Mouse (Mus musculus) hindbrain, postnatal 0 days (tissue): ENCODE measurements around the gene Rptor. TPM values are rescaled to one million over a fixed set of nuclear protein-coding genes. Genes with fewer than 3 reads are reported as not detected.

Experiments used
- ATAC-seq: fragments of 200-750 bp; cut with Nextera tagmentation; 2 replicates; pipeline ENCODE4 v1.8.0; 2017; ENCODE audit warnings: mild to moderate bottlenecking, moderate TSS enrichment, moderate library complexity
- DNase-seq: peaks from one replicate; pipeline ENCODE4 v3.0.0-alpha.2; 2015; ENCODE audit warnings: low spot score
- H3K27ac ChIP-seq: fragments of 300-500 bp; sonication (generic); 2 replicates; pipeline ENCODE4 v1.5.1; 2014; ENCODE audit warnings: mild to moderate bottlenecking
- H3K27me3 ChIP-seq: fragments of 300-500 bp; sonication (generic); 2 replicates; pipeline ENCODE4 v1.6.1; 2014; ENCODE audit warnings: low read length, mixed read lengths; ENCODE audit not compliant: insufficient read depth
- H3K36me3 ChIP-seq: fragments of 300-500 bp; sonication (generic); 2 replicates; pipeline ENCODE4 v1.6.1; 2014; ENCODE audit warnings: low read length, mixed read lengths; ENCODE audit not compliant: insufficient read depth
- H3K4me1 ChIP-seq: fragments of 300-500 bp; sonication (generic); 2 replicates; pipeline ENCODE4 v1.6.1; 2014; ENCODE audit warnings: antibody characterized with exemption, low read length, mixed read lengths; ENCODE audit not compliant: insufficient read depth
- H3K4me2 ChIP-seq: fragments of 300-500 bp; sonication (generic); 2 replicates; pipeline ENCODE4 v1.6.1; 2014; ENCODE audit warnings: low read depth, mild to moderate bottlenecking, low read length, moderate library complexity, mixed read lengths
- H3K4me3 ChIP-seq: fragments of 300-500 bp; sonication (generic); 2 replicates; pipeline ENCODE4 v1.5.1; 2014; ENCODE audit warnings: low read length
- H3K9ac ChIP-seq: fragments of 300-500 bp; sonication (generic); replicated peaks from 2 replicates; pipeline ENCODE4 v1.6.1; 2014; ENCODE audit warnings: mild to moderate bottlenecking, low read length, moderate library complexity, mixed read lengths
- H3K9me3 ChIP-seq: fragments of 300-500 bp; sonication (generic); 2 replicates; pipeline ENCODE4 v1.6.1; 2016; ENCODE audit warnings: low read length, mixed read lengths
- CTCF ChIP-seq: IDR thresholded peaks from 2 replicates; pipeline ENCODE4 v1.5.1; 2016; ENCODE audit warnings: antibody characterized with exemption, control low read depth, low read depth
- WGBS: fragments of 180-500 bp; shearing (Covaris S2); extraction: QIAGEN DNeasy Blood & Tissue Kit; methylation state at CpG from one replicate; pipeline ENCODE4 v1.1.7; 2014; 5-methylcytosine and 5-hydroxymethylcytosine counted together
- polyA plus RNA-seq: library from polyadenylated mRNA; unstranded; fragments of >200 nt; fragmentation: Nextera tagmentation; extraction: Ambion mirVana; gene quantifications from 2 replicates; pipeline ENCODE4 v1.2.1, GENCODE M21; 2015
- total RNA-seq: library from RNA; depleted of rRNA; stranded (reverse); fragments of >200 nt; gene quantifications from 2 replicates; pipeline ENCODE4 v1.2.3, GENCODE M21; 2014

The Rptor gene
- total and polyA plus RNA-seq, 2 experiments from 2014 or later: 8.7 to 69.0 TPM

DNA sequence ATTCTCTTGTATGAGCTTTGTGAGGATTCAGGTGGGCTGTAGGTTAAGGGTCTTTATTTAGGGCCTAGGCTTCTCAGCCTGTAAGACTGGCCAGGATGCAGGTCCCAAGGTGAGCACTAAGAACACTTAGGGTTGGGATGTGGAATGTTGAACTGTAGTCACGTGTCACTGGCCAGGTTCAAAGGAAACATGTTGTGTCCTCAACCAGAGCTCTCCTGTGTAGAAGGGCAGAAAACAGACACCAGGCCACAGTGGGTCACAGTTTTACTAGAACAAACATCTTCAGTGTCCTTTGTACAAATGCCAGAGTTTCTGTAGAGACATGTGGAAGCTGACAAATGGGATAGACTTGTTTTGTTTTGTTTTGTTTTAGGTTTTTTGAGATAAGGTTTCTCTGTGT is 138.7 kb downstream of the Rptor start:
- no peak for ATAC-seq
- Histone ChIP-seq H3K27ac (no peak overlapping the region), H3K4me3 (no peak overlapping the region), H3K27me3 (no peaks in the 10 kb centered on the region), H3K36me3 (no peaks in the 10 kb centered on the region), H3K4me2 (no peak overlapping the region), H3K9ac (no peak overlapping the region), H3K4me1 (peaks cover 8% of the 10 kb centered on the region), H3K9me3 (no peaks in the 10 kb centered on the region)
- no peak for DNase-seq
- no peak for TF ChIP-seq CTCF
- WGBS: 85% methylated on average over 1 of the region's 1 CpGs

DNA sequence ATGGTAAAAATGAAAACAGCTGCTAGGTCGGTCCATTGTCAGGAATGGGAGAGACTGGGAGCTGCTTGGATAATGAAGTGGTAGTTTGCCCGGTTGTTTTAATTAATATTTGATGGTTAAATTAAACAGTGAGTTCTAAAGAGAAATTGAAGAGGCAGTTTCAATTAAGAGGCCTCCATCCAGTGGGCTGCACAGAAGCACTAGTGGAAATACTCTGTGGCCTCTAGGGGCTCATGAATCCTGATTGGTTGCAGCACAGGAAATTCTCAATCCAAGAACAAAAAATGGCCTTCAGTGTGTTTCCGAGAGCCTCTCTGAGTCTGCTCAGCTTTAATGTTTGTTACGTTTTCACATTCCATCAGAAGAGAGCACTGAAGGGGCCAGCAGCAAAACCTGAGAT is 141.7 kb downstream of the Rptor start:
- no peaks in the 10 kb centered on the region for H3K27me3 ChIP-seq
- 65% methylated on average over 4 of the region's 4 CpGs for WGBS
- no peak for ATAC-seq
- H3K9me3 ChIP-seq: no peaks in the 10 kb centered on the region
- TF ChIP-seq CTCF: no peak
- no peak overlapping the region for H3K4me2 ChIP-seq
- H3K4me3 ChIP-seq: no peak overlapping the region
- peak; percentile 53 for DNase-seq
- peaks cover 8% of the 10 kb centered on the region for H3K4me1 ChIP-seq
- no peak overlapping the region for H3K27ac ChIP-seq
- H3K9ac ChIP-seq: no peak overlapping the region
- H3K36me3 ChIP-seq: no peaks in the 10 kb centered on the region

DNA sequence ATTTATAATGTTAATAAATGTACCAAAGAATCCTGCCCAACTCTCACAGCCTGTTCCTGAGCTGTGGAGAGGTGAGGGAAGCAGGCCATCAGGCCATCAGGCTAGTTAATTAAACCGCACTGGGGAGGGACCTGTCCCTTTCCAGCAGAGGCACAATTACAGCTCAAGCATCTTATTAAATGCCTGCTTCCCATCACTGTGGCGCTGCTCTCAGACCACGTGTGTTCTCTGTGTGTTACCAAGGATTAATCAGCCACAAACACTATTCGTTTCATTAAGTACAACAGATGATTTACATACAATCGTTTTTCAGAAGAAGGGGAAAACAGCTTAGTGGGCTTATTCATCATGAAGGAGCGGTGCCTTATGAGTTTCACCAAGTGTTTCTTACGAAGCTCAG is 142.6 kb downstream of the Rptor start:
- 46% methylated on average over 7 of the region's 7 CpGs for WGBS
- no peak for TF ChIP-seq CTCF
- Histone ChIP-seq H3K9ac (no peak overlapping the region), H3K4me3 (no peak overlapping the region), H3K9me3 (no peaks in the 10 kb centered on the region), H3K4me1 (peaks cover 8% of the 10 kb centered on the region; the same call in 1 of the 2 replicates), H3K4me2 (no peak overlapping the region), H3K27ac (peak overlapping the region; percentile 26; the same call in 1 of the 2 replicates), H3K27me3 (no peaks in the 10 kb centered on the region), H3K36me3 (no peaks in the 10 kb centered on the region)
- ATAC-seq: no peak
- DNase-seq: peak; percentile 59

DNA sequence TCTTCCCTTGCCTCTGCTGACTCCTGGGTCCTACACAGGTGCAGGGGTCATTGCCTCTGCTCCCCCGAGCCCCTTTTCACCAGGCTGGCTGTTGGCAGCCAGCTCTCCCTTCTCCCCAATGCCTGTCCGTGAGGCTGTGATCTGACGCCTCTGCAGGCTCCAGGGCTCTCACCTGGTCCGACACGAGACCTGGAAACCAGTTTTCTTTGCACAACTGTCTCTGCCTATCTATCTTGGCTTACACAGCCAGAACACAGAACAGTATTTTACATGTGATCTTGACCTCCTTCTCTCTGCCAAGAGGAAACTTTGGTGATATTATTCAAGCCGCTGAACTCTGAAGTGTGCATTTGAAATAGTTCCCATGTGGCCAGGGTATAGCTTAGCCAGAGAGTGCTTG is 151.8 kb downstream of the Rptor start:
- no peak for TF ChIP-seq CTCF
- Histone ChIP-seq H3K27ac (no peak overlapping the region), H3K4me1 (no peaks in the 10 kb centered on the region), H3K9me3 (no peaks in the 10 kb centered on the region), H3K27me3 (no peaks in the 10 kb centered on the region), H3K4me2 (no peak overlapping the region), H3K36me3 (no peaks in the 10 kb centered on the region; the same call in 1 of the 2 replicates), H3K4me3 (no peak overlapping the region), H3K9ac (no peak overlapping the region)
- WGBS: 67% methylated on average over 6 of the region's 6 CpGs
- ATAC-seq: no peak
- DNase-seq: no peak

DNA sequence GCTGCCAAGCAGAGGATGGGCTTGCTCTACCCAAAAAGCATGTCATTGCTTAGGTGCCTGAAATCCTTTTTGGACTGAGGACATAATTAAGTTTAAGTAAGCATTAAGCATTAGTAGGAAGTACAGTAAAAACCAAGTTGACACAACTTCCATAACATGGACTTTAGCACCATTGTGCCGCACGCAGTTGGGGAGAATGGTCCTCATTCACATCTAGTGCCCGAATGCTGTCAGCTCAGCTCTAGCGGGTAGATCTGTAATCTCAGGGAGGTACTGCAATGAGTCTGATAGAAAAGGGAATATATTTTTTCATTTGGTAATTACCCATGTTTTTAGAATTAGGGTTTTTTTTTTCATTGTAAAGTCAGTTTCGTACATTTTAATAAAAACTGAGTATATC is 155.5 kb downstream of the Rptor start:
- no peaks in the 10 kb centered on the region for H3K27me3 ChIP-seq
- no peaks in the 10 kb centered on the region for H3K4me1 ChIP-seq
- H3K9me3 ChIP-seq: no peaks in the 10 kb centered on the region
- no peak overlapping the region for H3K27ac ChIP-seq
- DNase-seq (no peak), ATAC-seq (no peak)
- no peak overlapping the region for H3K4me2 ChIP-seq
- WGBS: 89% methylated on average over 5 of the region's 5 CpGs
- no peaks in the 10 kb centered on the region; the same call in 1 of the 2 replicates for H3K36me3 ChIP-seq
- no peak for TF ChIP-seq CTCF
- H3K4me3 ChIP-seq: no peak overlapping the region
- no peak overlapping the region for H3K9ac ChIP-seq

DNA sequence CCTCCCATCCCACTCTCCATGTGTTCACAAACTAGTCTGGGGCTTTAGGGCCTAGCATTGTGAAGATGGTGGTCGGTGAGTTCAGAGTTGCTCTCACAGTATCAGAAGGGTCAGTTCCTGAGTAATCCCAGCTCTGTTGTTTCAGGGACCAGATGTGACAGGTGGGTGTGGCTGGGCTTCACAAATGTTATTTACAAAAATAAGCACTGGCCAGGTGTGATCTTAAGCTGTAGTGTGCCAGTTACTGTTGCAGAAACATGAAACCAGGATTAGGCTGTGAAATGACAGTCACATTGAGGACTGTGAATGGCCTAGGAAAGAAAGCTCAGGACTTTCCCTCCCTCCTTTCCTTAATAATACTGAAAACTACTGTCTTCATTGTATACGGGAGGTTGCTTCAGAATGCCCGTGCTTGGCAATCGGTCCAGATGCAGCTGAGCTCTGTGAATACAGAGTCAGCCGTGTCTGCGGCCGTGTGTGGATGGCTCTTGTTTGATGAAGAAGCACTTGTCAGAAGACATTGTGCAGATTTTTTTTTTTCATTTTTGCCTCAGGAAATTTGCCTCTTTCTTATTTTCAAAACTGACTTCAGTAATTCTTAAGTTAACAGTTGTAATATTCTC is 156.1 kb downstream of the Rptor start:
- no peaks in the 10 kb centered on the region; the same call in 1 of the 2 replicates for H3K36me3 ChIP-seq
- H3K4me1 ChIP-seq: no peaks in the 10 kb centered on the region
- no peaks in the 10 kb centered on the region for H3K27me3 ChIP-seq
- no peak overlapping the region for H3K27ac ChIP-seq
- no peak overlapping the region for H3K9ac ChIP-seq
- ATAC-seq (no peak), DNase-seq (peak; percentile 12)
- no peaks in the 10 kb centered on the region for H3K9me3 ChIP-seq
- WGBS: 60% methylated on average over 7 of the region's 7 CpGs
- no peak overlapping the region for H3K4me3 ChIP-seq
- H3K4me2 ChIP-seq: no peak overlapping the region
- no peak for TF ChIP-seq CTCF

DNA sequence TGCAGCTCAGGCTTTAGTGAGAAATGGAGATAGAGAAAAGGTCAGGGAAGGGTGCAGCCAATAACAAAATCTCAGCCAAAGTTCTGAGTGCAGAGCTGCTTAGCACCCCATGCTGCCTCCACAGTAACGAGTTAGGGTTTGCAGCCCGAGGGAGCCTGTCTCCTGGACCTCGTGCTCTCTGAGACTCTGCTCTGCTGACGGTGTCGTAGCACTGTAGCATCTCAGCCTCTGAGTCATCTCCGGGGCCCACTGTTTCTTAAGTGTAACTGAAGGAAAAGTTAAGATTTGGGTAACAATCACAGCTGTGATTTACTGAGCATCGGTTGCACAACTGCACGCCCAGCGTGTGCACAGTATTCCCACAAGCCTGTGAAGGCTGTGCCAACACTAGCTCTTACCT is 160.2 kb downstream of the Rptor start:
- ATAC-seq: no peak
- H3K4me2 ChIP-seq: no peak overlapping the region
- no peaks in the 10 kb centered on the region; the same call in 1 of the 2 replicates for H3K36me3 ChIP-seq
- no peak overlapping the region for H3K9ac ChIP-seq
- H3K27ac ChIP-seq: no peak overlapping the region
- TF ChIP-seq CTCF: no peak
- H3K27me3 ChIP-seq: no peaks in the 10 kb centered on the region
- 81% methylated on average over 9 of the region's 9 CpGs for WGBS
- H3K4me3 ChIP-seq: no peak overlapping the region
- peaks cover 13% of the 10 kb centered on the region for H3K4me1 ChIP-seq
- no peak for DNase-seq
- H3K9me3 ChIP-seq: no peaks in the 10 kb centered on the region
